Mouse (Mus musculus) liver, postnatal 0 days (tissue): ENCODE results near the gene Dcaf10.

ENCODE experiments used
- CTCF ChIP-seq: sonication (generic); IDR thresholded peaks from 2 replicates; pipeline ENCODE4 v1.5.1; 2016; ENCODE audit warnings: antibody characterized with exemption, low read depth
- EP300 ChIP-seq: IDR thresholded peaks from 2 replicates; pipeline ENCODE4 v1.6.1; 2016; ENCODE audit warnings: antibody characterized with exemption, low read depth, mild to moderate bottlenecking

DNA sequence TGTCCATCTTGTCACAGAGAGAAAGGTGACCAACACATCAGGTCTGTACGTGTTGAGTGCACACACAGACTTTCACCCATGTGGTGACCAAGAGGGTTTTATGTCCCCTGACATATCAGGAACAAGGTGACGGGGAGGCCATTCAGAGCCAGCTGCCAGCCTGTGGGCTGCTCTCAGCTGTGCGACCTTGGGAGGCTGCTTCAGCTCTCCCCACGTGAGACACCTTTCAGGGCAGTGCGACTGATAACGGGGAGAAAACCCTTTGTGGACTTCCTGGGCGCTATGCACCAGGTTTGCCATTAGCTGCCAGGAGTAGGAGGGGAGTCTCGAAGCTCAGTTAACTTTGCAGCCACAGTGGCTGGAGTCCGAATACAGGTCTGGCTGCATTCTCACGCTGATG, 80.7 kb downstream of the Dcaf10 start:
- no peak for TF ChIP-seq CTCF
- TF ChIP-seq EP300, result no peak
